In the genomic region with DNA sequence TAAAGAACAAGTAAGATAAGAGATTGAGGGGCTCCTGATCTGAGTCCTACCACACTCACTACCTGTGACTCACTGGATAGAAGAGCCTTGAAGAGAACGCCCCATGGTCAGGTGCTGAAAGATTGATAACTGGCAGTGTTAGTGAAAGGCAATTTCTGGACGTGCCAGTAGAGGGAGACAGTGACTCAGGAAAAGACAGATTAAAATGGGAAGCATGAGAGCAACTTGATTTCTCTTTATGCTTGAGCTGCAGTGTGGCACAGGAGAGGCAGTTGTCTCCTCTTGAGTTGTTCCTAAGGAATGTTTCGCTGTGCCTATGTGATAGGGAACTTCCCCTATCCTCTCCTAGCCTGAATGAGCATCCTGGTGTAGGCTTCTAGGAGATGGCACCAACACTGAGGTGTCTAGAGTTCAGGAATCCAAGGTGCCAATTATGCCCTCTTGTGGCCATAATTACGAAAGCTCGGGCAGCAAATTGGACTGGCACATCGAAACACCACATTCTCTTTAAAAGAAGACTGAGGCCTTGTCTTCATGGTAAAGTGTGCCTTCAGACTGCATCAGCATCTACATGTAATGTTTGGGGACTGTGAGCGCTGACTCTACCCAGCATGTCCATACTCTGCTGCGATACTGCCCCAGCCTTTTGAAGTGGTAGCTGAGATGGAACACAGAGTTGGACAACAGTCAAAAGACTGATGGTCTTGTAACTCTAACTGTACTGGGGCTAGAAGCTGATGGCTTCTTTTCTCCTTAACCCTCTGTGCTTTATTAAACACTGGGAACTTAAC, we compare ENCODE assay signal across 7 mouse cellular contexts. TPM values are rescaled to one million over a fixed set of nuclear protein-coding genes. Genes with fewer than 3 reads are reported as not detected.
A peak's percentile ranks its signal among the peaks of the same experiment; 100 is the strongest.
DNase-seq lines count a peak whose midpoint lies in the region; ATAC-seq and TF ChIP-seq lines count a peak whose summit lies in the region.

No protein-coding gene starts in this region.

- no peak overlapping the region for H3K27ac ChIP-seq in embryonic facial prominence, embryonic 10.5 days (replicated peaks)
- H3K27ac ChIP-seq in intestine, postnatal 0 days (ENCODE audit: low read depth, low read length) = no peak overlapping the region
- no peak overlapping the region for H3K27ac ChIP-seq in midbrain, embryonic 10.5 days (replicated peaks)

- no peak overlapping the region for H3K9ac ChIP-seq in intestine, postnatal 0 days (ENCODE audit: low read depth, low read length)

- no peaks in the 10 kb centered on the region for H3K9me3 ChIP-seq in embryonic facial prominence, embryonic 10.5 days
- no peaks in the 10 kb centered on the region for H3K9me3 ChIP-seq in intestine, postnatal 0 days (ENCODE audit: control insufficient read depth)
- H3K9me3 ChIP-seq in midbrain, embryonic 10.5 days (replicated peaks) = no peaks in the 10 kb centered on the region

- peak; percentile 85 for DNase-seq in adrenal gland, postnatal 10 days
- DNase-seq in embryonic facial prominence, embryonic 10.5 days (ENCODE audit: low spot score) = peak; percentile 61
- peak; percentile 96 for DNase-seq in heart, adult 11 months
- peak; percentile 81 to 90 for DNase-seq in left cerebral cortex, postnatal 25 days (ENCODE audit: low spot score in 2 of 2)
- DNase-seq in midbrain, embryonic 10.5 days (ENCODE audit: low spot score) = peak; percentile 64
- peak; percentile 67 to 75 for DNase-seq in right cerebral cortex, postnatal 36 days (ENCODE audit: low spot score in 2 of 2)

- no peaks in the 10 kb centered on the region for H3K36me3 ChIP-seq in embryonic facial prominence, embryonic 10.5 days (replicated peaks)
- no peaks in the 10 kb centered on the region for H3K36me3 ChIP-seq in intestine, postnatal 0 days (ENCODE audit: control insufficient read depth, insufficient read depth)
- H3K36me3 ChIP-seq in midbrain, embryonic 10.5 days = no peaks in the 10 kb centered on the region

- no peak overlapping the region for H3K4me3 ChIP-seq in embryonic facial prominence, embryonic 10.5 days
- no peak overlapping the region for H3K4me3 ChIP-seq in intestine, postnatal 0 days (ENCODE audit: low read depth, low read length)
- no peak overlapping the region for H3K4me3 ChIP-seq in midbrain, embryonic 10.5 days

- TF ChIP-seq CTCF in intestine, postnatal 0 days (IDR thresholded peaks at IDR 0.05; ENCODE audit: low read depth) = peak; percentile 92

- no peaks in the 10 kb centered on the region for H3K4me1 ChIP-seq in embryonic facial prominence, embryonic 10.5 days
- H3K4me1 ChIP-seq in intestine, postnatal 0 days (replicated peaks; ENCODE audit: control insufficient read depth, insufficient read depth, low read length) = no peaks in the 10 kb centered on the region
- H3K4me1 ChIP-seq in midbrain, embryonic 10.5 days = no peaks in the 10 kb centered on the region

- ATAC-seq in intestine, postnatal 0 days = peak; percentile 61

- H3K27me3 ChIP-seq in embryonic facial prominence, embryonic 10.5 days (replicated peaks; ENCODE audit: low read depth, poor library complexity, severe bottlenecking) = no peaks in the 10 kb centered on the region
- H3K27me3 ChIP-seq in intestine, postnatal 0 days (replicated peaks; ENCODE audit: control insufficient read depth, insufficient read depth, low read length) = 0 out of 2 replicates have a peak, but pooled peaks cover 13% of the 10 kb centered on the region
- no peaks in the 10 kb centered on the region for H3K27me3 ChIP-seq in midbrain, embryonic 10.5 days (ENCODE audit: low read depth, poor library complexity, severe bottlenecking)

- 45% methylated on average over 8 of the region's 8 CpGs for WGBS in embryonic facial prominence, embryonic 10.5 days
- 47% methylated on average over 8 of the region's 8 CpGs for WGBS in intestine, postnatal 0 days
- WGBS in midbrain, embryonic 10.5 days = 49% methylated on average over 8 of the region's 8 CpGs

- H3K4me2 ChIP-seq in intestine, postnatal 0 days (replicated peaks; ENCODE audit: low read depth) = no peak overlapping the region

- intact Hi-C loops in left cerebral cortex, postnatal 25 days (cut with DNase I) = loop anchor here (1.0 to 5.0 kb wide), 2 partner anchors 51 to 99 kb away; a partner anchor contains a TSS

RNA-seq across cellular contexts. Expression of a gene that starts 13.5 kb away (rescaled TPM):
- 1 to 10 TPM; 1.4 to 1.7 TPM for total RNA-seq in adrenal gland, postnatal 10 days (2021)
- polyA plus RNA-seq in embryonic facial prominence, embryonic 10.5 days (2016; fragmentation: Nextera tagmentation; extraction: Ambion mirVana) = not detected in 2 replicates
- polyA plus RNA-seq in intestine, postnatal 0 days (2015; fragmentation: Nextera tagmentation; extraction: Ambion mirVana) = not detected in 2 replicates
- not detected for total RNA-seq in left cerebral cortex, postnatal 25 days (2021)
- not detected in 2 replicates for polyA plus RNA-seq in midbrain, embryonic 10.5 days (2016; fragmentation: Nextera tagmentation; extraction: Ambion mirVana)

RNA-seq across cellular contexts. Expression of a gene that starts 16.4 kb away (rescaled TPM):
- not detected for total RNA-seq in adrenal gland, postnatal 10 days (2021)
- not detected in 2 replicates for polyA plus RNA-seq in embryonic facial prominence, embryonic 10.5 days (2016; fragmentation: Nextera tagmentation; extraction: Ambion mirVana)
- not detected in 2 replicates for polyA plus RNA-seq in intestine, postnatal 0 days (2015; fragmentation: Nextera tagmentation; extraction: Ambion mirVana)
- not detected for total RNA-seq in left cerebral cortex, postnatal 25 days (2021)
- polyA plus RNA-seq in midbrain, embryonic 10.5 days (2016; fragmentation: Nextera tagmentation; extraction: Ambion mirVana) = not detected in 2 replicates

RNA-seq across cellular contexts. Expression of a gene that starts 24.2 kb away (rescaled TPM):
- 100 to 1,000 TPM; 839 to 876 TPM for total RNA-seq in adrenal gland, postnatal 10 days (2021)
- polyA plus RNA-seq in embryonic facial prominence, embryonic 10.5 days (2016; fragmentation: Nextera tagmentation; extraction: Ambion mirVana) = 261 and 265 TPM in 2 replicates
- 305 and 313 TPM in 2 replicates for polyA plus RNA-seq in intestine, postnatal 0 days (2015; fragmentation: Nextera tagmentation; extraction: Ambion mirVana)
- total RNA-seq in left cerebral cortex, postnatal 25 days (2021) = 1,000 to 10,000 TPM; 1,805 to 1,873 TPM
- 291 and 331 TPM in 2 replicates for polyA plus RNA-seq in midbrain, embryonic 10.5 days (2016; fragmentation: Nextera tagmentation; extraction: Ambion mirVana)

RNA-seq across cellular contexts. Expression of a gene that starts 31.4 kb away (rescaled TPM):
- total RNA-seq in adrenal gland, postnatal 10 days (2021) = not detected
- not detected in 2 replicates for polyA plus RNA-seq in embryonic facial prominence, embryonic 10.5 days (2016; fragmentation: Nextera tagmentation; extraction: Ambion mirVana)
- not detected in 2 replicates for polyA plus RNA-seq in intestine, postnatal 0 days (2015; fragmentation: Nextera tagmentation; extraction: Ambion mirVana)
- total RNA-seq in left cerebral cortex, postnatal 25 days (2021) = not detected
- not detected in 2 replicates for polyA plus RNA-seq in midbrain, embryonic 10.5 days (2016; fragmentation: Nextera tagmentation; extraction: Ambion mirVana)

RNA-seq across cellular contexts. Expression of a gene that starts 52.7 kb away (rescaled TPM):
- 10 to 100 TPM; 60.9 to 87.0 TPM for total RNA-seq in adrenal gland, postnatal 10 days (2021)
- polyA plus RNA-seq in embryonic facial prominence, embryonic 10.5 days (2016; fragmentation: Nextera tagmentation; extraction: Ambion mirVana) = not detected in 2 replicates
- polyA plus RNA-seq in intestine, postnatal 0 days (2015; fragmentation: Nextera tagmentation; extraction: Ambion mirVana) = not detected in 2 replicates
- total RNA-seq in left cerebral cortex, postnatal 25 days (2021) = not detected
- polyA plus RNA-seq in midbrain, embryonic 10.5 days (2016; fragmentation: Nextera tagmentation; extraction: Ambion mirVana) = not detected in 2 replicates
